Comparison of ENCODE assay signal across 18 mouse cellular contexts in the genomic region with DNA sequence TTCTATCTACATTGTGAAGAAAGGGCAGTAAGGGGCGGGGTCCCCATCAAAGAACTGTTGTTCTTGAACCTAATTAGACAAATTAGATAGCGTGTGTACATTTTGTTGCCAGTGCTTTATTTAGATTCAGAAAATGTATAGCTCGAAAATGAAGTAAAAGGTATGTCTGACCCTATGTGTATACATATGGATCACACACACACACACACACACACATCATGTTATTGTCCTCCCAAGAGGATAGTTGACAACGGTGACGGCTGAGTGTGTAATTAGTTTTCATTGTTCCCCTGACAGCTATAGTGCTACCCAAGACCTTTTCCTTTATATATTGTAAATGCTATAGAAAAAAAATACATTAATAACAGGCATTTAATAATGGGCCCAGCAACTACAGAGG. TPM values are rescaled to one million over a fixed set of nuclear protein-coding genes. Genes with fewer than 3 reads are reported as not detected.
DNase-seq lines count a peak whose midpoint lies in the region; ATAC-seq and TF ChIP-seq lines count a peak whose summit lies in the region.
"Had no signal": no experiment of that assay in that cellular context is flagged by ENCODE, and none has a peak within 500 bp of the region (broad histone marks: within the 10 kb centered on the region; RNA-seq: fewer than 3 reads in every experiment).

No protein-coding gene starts in this region.

- no peak overlapping the region for H3K9ac ChIP-seq in forebrain, embryonic 14.5 days (ENCODE audit: low read length)
- no peak overlapping the region for H3K9ac ChIP-seq in forebrain, postnatal 0 days
- no peak overlapping the region for H3K9ac ChIP-seq in midbrain, embryonic 12.5 days (replicated peaks)
- no peak overlapping the region for H3K9ac ChIP-seq in midbrain, embryonic 16.5 days (ENCODE audit: low read depth, low read length)
- no peak overlapping the region for H3K9ac ChIP-seq in midbrain, embryonic 15.5 days
- H3K9ac ChIP-seq: embryonic facial prominence, embryonic 13.5 days; heart, embryonic 13.5 days; hindbrain, embryonic 14.5 days had no signal

- ATAC-seq in forebrain, embryonic 14.5 days = 0 out of 2 replicates have a peak, but pooled peaks have one; percentile 26
- no peak for ATAC-seq in forebrain, postnatal 0 days
- ATAC-seq in midbrain, embryonic 12.5 days (ENCODE audit: low FRiP score, low read depth) = peak; percentile 59; the same call in 1 of the 2 replicates
- no peak for ATAC-seq in midbrain, embryonic 16.5 days
- peak; percentile 32; the same call in 1 of the 2 replicates for ATAC-seq in midbrain, embryonic 15.5 days (replicated peaks)
- ATAC-seq in erythroid progenitor cell, adult 5-6 weeks (replicated peaks; ENCODE audit: low FRiP score, poor library complexity, severe bottlenecking) = no peak
- ATAC-seq: activated CD4-positive, CD25-positive, alpha-beta regulatory T cell, adult 4 months; Patski had no signal

- H3K4me3 ChIP-seq in forebrain, embryonic 14.5 days (ENCODE audit: low read depth, low read length) = no peak overlapping the region
- H3K4me3 ChIP-seq in forebrain, postnatal 0 days (ENCODE audit: low read depth, low read length) = no peak overlapping the region
- no peak overlapping the region for H3K4me3 ChIP-seq in midbrain, embryonic 12.5 days
- H3K4me3 ChIP-seq in midbrain, embryonic 16.5 days (ENCODE audit: low read depth, low read length) = no peak overlapping the region
- no peak overlapping the region for H3K4me3 ChIP-seq in midbrain, embryonic 15.5 days
- H3K4me3 ChIP-seq: embryonic facial prominence, embryonic 13.5 days; heart, embryonic 13.5 days had no signal

- no peak overlapping the region for H3K4me2 ChIP-seq in forebrain, embryonic 14.5 days (ENCODE audit: low read length)
- no peak overlapping the region for H3K4me2 ChIP-seq in forebrain, postnatal 0 days (ENCODE audit: low read depth)
- peak overlapping the region; percentile 44 for H3K4me2 ChIP-seq in midbrain, embryonic 12.5 days (replicated peaks)
- H3K4me2 ChIP-seq in midbrain, embryonic 16.5 days (ENCODE audit: low read length) = no peak overlapping the region
- H3K4me2 ChIP-seq in midbrain, embryonic 15.5 days = peak overlapping the region; percentile 25; the same call in 1 of the 2 replicates
- H3K4me2 ChIP-seq: embryonic facial prominence, embryonic 13.5 days; heart, embryonic 13.5 days; hindbrain, embryonic 14.5 days had no signal

- H3K36me3 ChIP-seq in forebrain, embryonic 14.5 days (ENCODE audit: control insufficient read depth, insufficient read depth, low read length) = no peaks in the 10 kb centered on the region
- H3K36me3 ChIP-seq in forebrain, postnatal 0 days (ENCODE audit: insufficient read depth) = no peaks in the 10 kb centered on the region
- no peaks in the 10 kb centered on the region for H3K36me3 ChIP-seq in midbrain, embryonic 12.5 days
- H3K36me3 ChIP-seq in midbrain, embryonic 16.5 days (ENCODE audit: control insufficient read depth, insufficient read depth, low read length) = no peaks in the 10 kb centered on the region
- H3K36me3 ChIP-seq in midbrain, embryonic 15.5 days (replicated peaks) = no peaks in the 10 kb centered on the region
- H3K36me3 ChIP-seq: embryonic facial prominence, embryonic 13.5 days; heart, embryonic 13.5 days had no signal

- H3K27ac ChIP-seq in forebrain, embryonic 14.5 days (ENCODE audit: low read depth, low read length) = no peak overlapping the region
- no peak overlapping the region for H3K27ac ChIP-seq in forebrain, postnatal 0 days (ENCODE audit: low read depth, low read length)
- H3K27ac ChIP-seq in midbrain, embryonic 12.5 days (replicated peaks) = no peak overlapping the region
- no peak overlapping the region for H3K27ac ChIP-seq in midbrain, embryonic 16.5 days (ENCODE audit: low read length)
- no peak overlapping the region for H3K27ac ChIP-seq in midbrain, embryonic 15.5 days
- H3K27ac ChIP-seq: embryonic facial prominence, embryonic 13.5 days; heart, embryonic 13.5 days; hindbrain, embryonic 14.5 days had no signal

- H3K27me3 ChIP-seq in forebrain, embryonic 14.5 days (replicated peaks; ENCODE audit: control insufficient read depth, insufficient read depth, low read length) = peaks cover 15% of the 10 kb centered on the region
- H3K27me3 ChIP-seq in forebrain, postnatal 0 days (ENCODE audit: insufficient read depth, low read length) = peaks cover 5% of the 10 kb centered on the region; the same call in 1 of the 2 replicates
- H3K27me3 ChIP-seq in midbrain, embryonic 12.5 days = peaks cover 19% of the 10 kb centered on the region
- H3K27me3 ChIP-seq in midbrain, embryonic 16.5 days (ENCODE audit: control insufficient read depth, insufficient read depth, low read depth, low read length) = no peaks in the 10 kb centered on the region
- no peaks in the 10 kb centered on the region for H3K27me3 ChIP-seq in midbrain, embryonic 15.5 days (replicated peaks)
- H3K27me3 ChIP-seq: CH12.LX; embryonic facial prominence, embryonic 13.5 days; heart, embryonic 13.5 days; Patski had no signal

- DNase-seq in forebrain, embryonic 14.5 days (ENCODE audit: low spot score) = no peak
- DNase-seq in forebrain, postnatal 0 days = no peak
- DNase-seq: adrenal gland, postnatal 14 days; cerebellum, adult 18-20 months; cerebellum, adult 9-11 months; cerebellum, postnatal 36 days; gastrocnemius, postnatal 36 days; heart, postnatal 36 days had no signal

- H3K9me3 ChIP-seq in forebrain, embryonic 14.5 days (replicated peaks; ENCODE audit: control insufficient read depth, low read length) = no peaks in the 10 kb centered on the region
- no peaks in the 10 kb centered on the region for H3K9me3 ChIP-seq in forebrain, postnatal 0 days (ENCODE audit: low read length)
- no peaks in the 10 kb centered on the region for H3K9me3 ChIP-seq in midbrain, embryonic 12.5 days
- no peaks in the 10 kb centered on the region for H3K9me3 ChIP-seq in midbrain, embryonic 16.5 days (replicated peaks; ENCODE audit: control insufficient read depth, low read length, poor library complexity, severe bottlenecking)
- H3K9me3 ChIP-seq in midbrain, embryonic 15.5 days = no peaks in the 10 kb centered on the region
- H3K9me3 ChIP-seq: embryonic facial prominence, embryonic 13.5 days; heart, embryonic 13.5 days had no signal

- TF ChIP-seq CTCF in forebrain, postnatal 0 days (IDR thresholded peaks at IDR 0.05; ENCODE audit: low read depth) = no peak

- WGBS in forebrain, embryonic 14.5 days = 12% methylated on average over 5 of the region's 5 CpGs
- WGBS in forebrain, postnatal 0 days = 34% methylated on average over 5 of the region's 5 CpGs
- 52% methylated on average over 5 of the region's 5 CpGs for whole genome bisulfite sequencing in midbrain, embryonic 12.5 days
- WGBS in midbrain, embryonic 16.5 days = 51% methylated on average over 5 of the region's 5 CpGs
- WGBS in midbrain, embryonic 15.5 days = 42% methylated on average over 5 of the region's 5 CpGs

- peaks cover 8% of the 10 kb centered on the region; the same call in 1 of the 2 replicates for H3K4me1 ChIP-seq in forebrain, embryonic 14.5 days (ENCODE audit: control insufficient read depth, insufficient read depth, low read length)
- H3K4me1 ChIP-seq in forebrain, postnatal 0 days (ENCODE audit: insufficient read depth) = no peaks in the 10 kb centered on the region
- peaks cover 29% of the 10 kb centered on the region for H3K4me1 ChIP-seq in midbrain, embryonic 12.5 days
- H3K4me1 ChIP-seq in midbrain, embryonic 16.5 days (ENCODE audit: control insufficient read depth, insufficient read depth, low read length) = peaks cover 19% of the 10 kb centered on the region
- peaks cover 12% of the 10 kb centered on the region for H3K4me1 ChIP-seq in midbrain, embryonic 15.5 days

RNA-seq across cellular contexts. Expression of a gene that starts 10.7 kb away (rescaled TPM):
- 18.8 and 20.9 TPM in 2 replicates for polyA plus RNA-seq in forebrain, embryonic 14.5 days (2014; fragmentation: Nextera tagmentation; extraction: Ambion mirVana)
- 7.0 and 7.4 TPM in 2 replicates for total RNA-seq in forebrain, postnatal 0 days (2014; rRNA removed)
- 15.0 and 27.0 TPM in 2 replicates for polyA plus RNA-seq in forebrain, postnatal 0 days (2015; fragmentation: Nextera tagmentation; extraction: Ambion mirVana)
- polyA plus RNA-seq in midbrain, embryonic 12.5 days (2016; fragmentation: Nextera tagmentation; extraction: Ambion mirVana) = 85.4 and 115 TPM in 2 replicates
- polyA plus RNA-seq in midbrain, embryonic 16.5 days (2015; fragmentation: Nextera tagmentation; extraction: Ambion mirVana) = 55.0 and 59.7 TPM in 2 replicates
- polyA plus RNA-seq in midbrain, embryonic 15.5 days (2015; fragmentation: Nextera tagmentation; extraction: Ambion mirVana) = 59.8 and 74.6 TPM in 2 replicates
- not detected in 2 replicates for total RNA-seq in erythroid progenitor cell, adult 5-6 weeks (2015; ENCODE audit: low replicate concordance)
- not detected in 2 replicates for total RNA-seq in erythroid progenitor cell, adult 5-6 weeks (2017; ENCODE audit: low replicate concordance)

Comparison
In these comparisons a context has a peak if more than half of its experiments do, and no peak if none do; other contexts are left out.
1. ATAC-seq: peak in forebrain, embryonic 14.5 days (single experiment), midbrain, embryonic 12.5 days (single experiment) and midbrain, embryonic 15.5 days (single experiment); none in forebrain, postnatal 0 days (single experiment), midbrain, embryonic 16.5 days (single experiment) and erythroid progenitor cell, adult 5-6 weeks (single experiment).
2. H3K4me2 ChIP-seq: peak in midbrain, embryonic 12.5 days (single experiment) and midbrain, embryonic 15.5 days (single experiment); none in forebrain, embryonic 14.5 days (single experiment), forebrain, postnatal 0 days (single experiment) and midbrain, embryonic 16.5 days (single experiment).